Mouse (Mus musculus) E14TG2a.4 (cell line): ENCODE results near the gene Rwdd2a.
"Not testable (repeated sequence)": the region's sequence is repeated elsewhere in the genome, so short reads cannot be mapped to it uniquely, and the experiment has no call there.

Experiments used
- H3K27me3 ChIP-seq: 2 replicates; pipeline ENCODE4 v1.6.1; 2014; ENCODE audit warnings: low read length, control low read depth; ENCODE audit not compliant: insufficient read depth
- H3K36me3 ChIP-seq: 2 replicates; pipeline ENCODE4 v1.6.1; 2014; ENCODE audit warnings: low read length, control low read depth; ENCODE audit not compliant: insufficient read depth
- H3K4me1 ChIP-seq: replicated peaks from 2 replicates; pipeline ENCODE4 v1.6.1; 2014; ENCODE audit warnings: low read depth, low read length, control low read depth
- H3K4me3 ChIP-seq: replicated peaks from 2 replicates; pipeline ENCODE4 v1.5.1; 2014; ENCODE audit warnings: mild to moderate bottlenecking, low read length
- H3K9me3 ChIP-seq: 2 replicates; pipeline ENCODE4 v1.6.1; 2014; ENCODE audit warnings: low read length, control low read depth
- CTCF ChIP-seq: conservative IDR thresholded peaks from 2 replicates; pipeline ENCODE4 v1.5.1; 2014; ENCODE audit warnings: low read length
- NANOG ChIP-seq: IDR thresholded peaks from 2 replicates; pipeline ENCODE4 v1.6.1; 2014; ENCODE audit warnings: borderline replicate concordance, low read length, mixed read lengths
- POU5F1 ChIP-seq: IDR thresholded peaks from 2 replicates; pipeline ENCODE4 v1.6.1; 2014; ENCODE audit warnings: low read length, borderline replicate concordance

The Rwdd2a gene

DNA sequence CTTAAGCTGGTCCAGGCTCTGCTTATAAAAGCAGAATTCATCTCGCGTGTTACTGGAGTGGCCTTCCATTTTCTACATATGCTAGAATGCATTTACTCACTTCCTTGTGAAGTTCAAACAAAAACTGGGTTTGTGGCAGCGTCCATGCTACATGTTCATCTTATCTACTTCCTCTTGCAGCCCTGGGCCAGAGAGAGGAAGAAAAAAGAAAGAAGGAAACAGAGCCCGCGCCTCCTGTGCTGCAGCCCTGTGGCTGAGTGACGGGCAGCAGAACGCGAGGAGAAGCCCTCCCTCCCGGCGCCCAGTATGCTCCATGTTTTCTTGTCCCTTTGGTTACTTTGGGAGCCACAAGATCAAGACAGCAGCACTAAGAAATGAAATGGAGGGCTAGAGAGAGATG lies 7.9 kb downstream of the Rwdd2a start:
- Histone ChIP-seq H3K36me3 (peaks cover 4% of the 10 kb centered on the region), H3K27me3 (no peaks in the 10 kb centered on the region), H3K4me1 (peaks cover 18% of the 10 kb centered on the region), H3K9me3 (no peaks in the 10 kb centered on the region), H3K4me3 (no peak overlapping the region)
- TF ChIP-seq NANOG (no peak), POU5F1 (no peak), CTCF (no peak)

GRCm38 (mm10) chr9:86583740-86584139 lies 11.9 kb downstream of the Rwdd2a start:
- Histone ChIP-seq H3K36me3 (no peaks in the 10 kb centered on the region), H3K4me3 (no peak overlapping the region), H3K27me3 (no peaks in the 10 kb centered on the region), H3K4me1 (peaks cover 23% of the 10 kb centered on the region), H3K9me3 (no peaks in the 10 kb centered on the region)
- TF ChIP-seq NANOG (no peak), CTCF (peak; percentile 85)

GRCm38 (mm10) chr9:86587019-86587795 lies 15.4 kb downstream of the Rwdd2a start:
- TF ChIP-seq POU5F1 (no peak), NANOG (no peak), CTCF (no peak)
- H3K4me1 ChIP-seq = peaks cover 23% of the 10 kb centered on the region

DNA sequence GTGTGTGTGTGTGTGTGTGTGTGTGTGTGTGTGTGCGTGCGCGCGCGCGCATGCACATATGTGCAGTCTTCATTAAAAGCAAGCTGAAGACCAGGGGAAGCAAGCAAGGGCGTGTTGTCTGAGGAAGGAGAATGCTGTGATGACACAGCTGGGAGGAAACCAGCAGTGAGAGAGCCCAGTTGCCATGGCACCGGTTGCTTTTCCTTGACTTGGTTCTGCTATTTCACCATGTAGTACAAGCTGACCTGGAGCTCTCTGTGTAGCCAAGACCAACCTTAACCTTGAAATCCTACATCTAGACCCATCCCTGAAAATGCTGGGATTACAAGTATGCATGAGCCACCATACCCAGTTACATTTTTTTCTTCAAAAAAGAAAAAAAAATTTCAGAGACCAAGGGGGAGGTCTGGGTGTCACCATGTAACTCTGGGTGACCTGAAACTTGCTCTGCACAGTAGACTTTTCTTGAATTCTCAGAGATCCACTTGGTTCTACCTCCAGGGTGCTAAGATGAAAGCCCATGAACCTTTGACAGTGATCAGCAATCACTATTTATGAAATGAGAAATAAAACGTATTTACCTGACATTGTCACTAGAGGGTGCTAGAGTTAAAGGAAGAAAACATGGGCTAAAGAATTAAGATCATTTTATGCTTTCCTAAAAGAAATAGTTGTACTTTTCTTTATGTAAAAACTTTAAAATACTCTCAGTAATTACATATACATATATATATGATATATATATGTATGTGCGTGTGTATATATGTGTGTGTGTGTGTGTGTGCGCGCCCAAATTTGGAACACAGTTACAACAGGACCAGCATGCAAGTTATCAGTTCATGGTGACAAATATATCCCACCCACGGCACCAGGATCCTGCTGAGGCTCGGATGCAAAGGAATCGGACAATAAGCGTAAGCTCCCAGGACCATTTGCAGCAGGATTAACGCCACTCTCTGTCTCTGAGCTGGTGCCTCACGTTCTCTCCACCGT lies 21.2 kb downstream of the Rwdd2a start:
- Histone ChIP-seq H3K36me3 (peaks cover 4% of the 10 kb centered on the region; the same call in 1 of the 2 replicates), H3K4me1 (peaks cover 5% of the 10 kb centered on the region; the same call in 1 of the 2 replicates), H3K27me3 (no peaks in the 10 kb centered on the region), H3K9me3 (no peaks in the 10 kb centered on the region), H3K4me3 (no peak overlapping the region)
- TF ChIP-seq POU5F1 (no peak), CTCF (peak; percentile 53)

More at GRCm38 (mm10) chr9:86587019-86587795, 15.4 kb downstream of the Rwdd2a start:
- Histone ChIP-seq H3K36me3 (no peaks in the 10 kb centered on the region), H3K9me3 (no peaks in the 10 kb centered on the region), H3K4me3 (no peak overlapping the region), H3K27me3 (no peaks in the 10 kb centered on the region)

- H3K4me3 ChIP-seq, H3K9me3 ChIP-seq, H3K4me1 ChIP-seq, H3K27me3 ChIP-seq, H3K36me3 ChIP-seq: not testable (repeated sequence)
These were observed 22.6 kb downstream of the Rwdd2a start for GRCm38 (mm10) chr9:86594357-86594767.

- not testable (repeated sequence) for H3K4me1 ChIP-seq, H3K36me3 ChIP-seq, H3K9me3 ChIP-seq, H3K27me3 ChIP-seq, H3K4me3 ChIP-seq
These were observed 25.2 kb downstream of the Rwdd2a start for GRCm38 (mm10) chr9:86596983-86597382.

- no peaks in the 10 kb centered on the region for H3K4me1 ChIP-seq
- H3K4me3 ChIP-seq = no peak overlapping the region
- no peaks in the 10 kb centered on the region for H3K36me3 ChIP-seq
- H3K9me3 ChIP-seq = no peaks in the 10 kb centered on the region
- TF ChIP-seq NANOG (no peak), CTCF (no peak), POU5F1 (no peak)
- no peaks in the 10 kb centered on the region for H3K27me3 ChIP-seq
These were observed 28.0 kb downstream of the Rwdd2a start for GRCm38 (mm10) chr9:86599723-86600303.

- no peaks in the 10 kb centered on the region for H3K36me3 ChIP-seq
- H3K4me3 ChIP-seq = no peak overlapping the region
- H3K4me1 ChIP-seq = no peaks in the 10 kb centered on the region
- TF ChIP-seq POU5F1 (no peak), NANOG (no peak), CTCF (no peak)
- H3K27me3 ChIP-seq = no peaks in the 10 kb centered on the region
- H3K9me3 ChIP-seq = no peaks in the 10 kb centered on the region
These were observed 34.0 kb downstream of the Rwdd2a start for GRCm38 (mm10) chr9:86605776-86606175.
